30 mouse cellular contexts compared by ENCODE assay signal in genomic region chr1:181064648-181065047, GRCm38 (mm10). TPM values are rescaled to one million over a fixed set of nuclear protein-coding genes. Genes with fewer than 3 reads are reported as not detected.
DNase-seq lines count a peak whose midpoint lies in the region; ATAC-seq and TF ChIP-seq lines count a peak whose summit lies in the region.
"Had no signal": no experiment of that assay in that cellular context is flagged by ENCODE, and none has a peak within 500 bp of the region (broad histone marks: within the 10 kb centered on the region; RNA-seq: fewer than 3 reads in every experiment).

No protein-coding gene starts in this region.

- no peaks in the 10 kb centered on the region for H3K79me2 ChIP-seq in MEL (ENCODE audit: control insufficient read depth, insufficient read depth, low read length, poor library complexity)

- H3K4me1 ChIP-seq in embryonic facial prominence, embryonic 14.5 days (ENCODE audit: control insufficient read depth, insufficient read depth, low read length), result no peaks in the 10 kb centered on the region
- peaks cover 7% of the 10 kb centered on the region; the same call in 1 of the 2 replicates for H3K4me1 ChIP-seq in embryonic facial prominence, embryonic 10.5 days
- peaks cover 8 to 32% of the 10 kb centered on the region in 2 experiments for H3K4me1 ChIP-seq in MEL (ENCODE audit: control insufficient read depth in 1 of 2, insufficient read depth in 2 of 2, low read length in 2 of 2)
- no peaks in the 10 kb centered on the region for H3K4me1 ChIP-seq in intestine, embryonic 16.5 days (ENCODE audit: control insufficient read depth, insufficient read depth, low read length)
- H3K4me1 ChIP-seq in kidney, embryonic 16.5 days (ENCODE audit: insufficient read depth, low read length), result no peaks in the 10 kb centered on the region
- H3K4me1 ChIP-seq: forebrain, embryonic 15.5 days; limb, embryonic 12.5 days had no signal

- H3K9me3 ChIP-seq in embryonic facial prominence, embryonic 14.5 days (ENCODE audit: control insufficient read depth, low read length), result no peaks in the 10 kb centered on the region
- H3K9me3 ChIP-seq in embryonic facial prominence, embryonic 10.5 days, result no peaks in the 10 kb centered on the region
- no peaks in the 10 kb centered on the region for H3K9me3 ChIP-seq in MEL (replicated peaks; ENCODE audit: insufficient read depth, low read length)
- no peaks in the 10 kb centered on the region for H3K9me3 ChIP-seq in intestine, embryonic 16.5 days (ENCODE audit: control insufficient read depth, low read length)
- H3K9me3 ChIP-seq in kidney, embryonic 16.5 days (ENCODE audit: low read length), result 0 out of 2 replicates have a peak, but pooled peaks cover 4% of the 10 kb centered on the region
- H3K9me3 ChIP-seq: forebrain, embryonic 15.5 days; G1E; heart, embryonic 13.5 days; limb, embryonic 12.5 days had no signal

- no peak for ATAC-seq in embryonic facial prominence, embryonic 14.5 days (ENCODE audit: low read depth)
- no peak for ATAC-seq in intestine, embryonic 16.5 days
- no peak for ATAC-seq in kidney, embryonic 16.5 days (ENCODE audit: low FRiP score, low TSS enrichment)
- ATAC-seq: forebrain, embryonic 15.5 days had no signal

- peak in 1 of 2 experiments; percentile 38; a peak in 1 of 4 replicates for TF ChIP-seq EP300 in MEL (IDR thresholded peaks at IDR 0.05; ENCODE audit: low read depth in 1 of 2, low read length in 2 of 2)

- no peaks in the 10 kb centered on the region for H3K27me3 ChIP-seq in embryonic facial prominence, embryonic 14.5 days (replicated peaks; ENCODE audit: control insufficient read depth, insufficient read depth, low read length)
- H3K27me3 ChIP-seq in embryonic facial prominence, embryonic 10.5 days (replicated peaks; ENCODE audit: low read depth, poor library complexity, severe bottlenecking), result no peaks in the 10 kb centered on the region
- H3K27me3 ChIP-seq in MEL (ENCODE audit: control insufficient read depth in 1 of 2, insufficient read depth in 2 of 2, low read length in 2 of 2), result no peaks in the 10 kb centered on the region
- no peaks in the 10 kb centered on the region for H3K27me3 ChIP-seq in intestine, embryonic 16.5 days (replicated peaks; ENCODE audit: control insufficient read depth, insufficient read depth, low read length)
- H3K27me3 ChIP-seq in kidney, embryonic 16.5 days (ENCODE audit: insufficient read depth, low read length), result no peaks in the 10 kb centered on the region
- H3K27me3 ChIP-seq: CH12.LX; forebrain, embryonic 15.5 days; heart, embryonic 13.5 days; limb, embryonic 12.5 days had no signal

- H3K4me2 ChIP-seq in embryonic facial prominence, embryonic 14.5 days (ENCODE audit: low read depth, low read length), result no peak overlapping the region
- no peak overlapping the region for H3K4me2 ChIP-seq in intestine, embryonic 16.5 days (ENCODE audit: low read depth, low read length)
- H3K4me2 ChIP-seq in kidney, embryonic 16.5 days (replicated peaks; ENCODE audit: low read depth, low read length), result no peak overlapping the region
- H3K4me2 ChIP-seq: forebrain, embryonic 15.5 days; heart, embryonic 13.5 days; hindbrain, embryonic 14.5 days; limb, embryonic 12.5 days had no signal

- no peak overlapping the region for H3K4me3 ChIP-seq in embryonic facial prominence, embryonic 14.5 days (ENCODE audit: low read depth, low read length)
- H3K4me3 ChIP-seq in embryonic facial prominence, embryonic 10.5 days, result no peak overlapping the region
- H3K4me3 ChIP-seq in MEL (ENCODE audit: control insufficient read depth in 1 of 2, insufficient read depth in 1 of 2, low read depth in 2 of 2, low read length in 2 of 2), result no peak overlapping the region
- no peak overlapping the region for H3K4me3 ChIP-seq in intestine, embryonic 16.5 days (ENCODE audit: low read length)
- no peak overlapping the region for H3K4me3 ChIP-seq in kidney, embryonic 16.5 days (ENCODE audit: low read length)
- H3K4me3 ChIP-seq: forebrain, embryonic 15.5 days; heart, embryonic 13.5 days; limb, embryonic 12.5 days had no signal

- no peak overlapping the region for H3K27ac ChIP-seq in embryonic facial prominence, embryonic 14.5 days (replicated peaks; ENCODE audit: low read depth, low read length)
- no peak overlapping the region for H3K27ac ChIP-seq in embryonic facial prominence, embryonic 10.5 days (replicated peaks)
- H3K27ac ChIP-seq in MEL (ENCODE audit: control insufficient read depth, low read depth, low read length), result no peak overlapping the region
- no peak overlapping the region for H3K27ac ChIP-seq in intestine, embryonic 16.5 days (ENCODE audit: low read length)
- H3K27ac ChIP-seq in kidney, embryonic 16.5 days (ENCODE audit: low read length), result no peak overlapping the region
- H3K27ac ChIP-seq: forebrain, embryonic 15.5 days; heart, embryonic 13.5 days; hindbrain, embryonic 14.5 days; limb, embryonic 12.5 days; liver, embryonic 14.5 days had no signal

- H3K9ac ChIP-seq in embryonic facial prominence, embryonic 14.5 days (ENCODE audit: low read depth, low read length), result no peak overlapping the region
- no peak overlapping the region for H3K9ac ChIP-seq in MEL (ENCODE audit: control insufficient read depth, low read depth, low read length, poor library complexity, severe bottlenecking)
- H3K9ac ChIP-seq in intestine, embryonic 16.5 days (ENCODE audit: low read depth, low read length), result no peak overlapping the region
- no peak overlapping the region for H3K9ac ChIP-seq in kidney, embryonic 16.5 days (replicated peaks; ENCODE audit: low read length)
- H3K9ac ChIP-seq: forebrain, embryonic 15.5 days; heart, embryonic 13.5 days; hindbrain, embryonic 14.5 days; limb, embryonic 12.5 days; liver, embryonic 14.5 days had no signal

- no peak for TF ChIP-seq RAD21 in MEL (IDR thresholded peaks at IDR 0.05; ENCODE audit: low read depth, low read length)

- no peak for TF ChIP-seq CTCF in MEL (IDR thresholded peaks at IDR 0.05 in 2 of 3, conservative IDR thresholded peaks at IDR 0.05 in 1 of 3; ENCODE audit: control insufficient read depth in 1 of 3, insufficient read depth in 1 of 3, low read depth in 2 of 3, low read length in 3 of 3, poor library complexity in 1 of 3, severe bottlenecking in 1 of 3)
- TF ChIP-seq CTCF in brain, embryonic 14.5 days (IDR thresholded peaks at IDR 0.05; ENCODE audit: borderline replicate concordance, extremely low read depth, insufficient read depth, insufficient read length), result no peak

- WGBS in embryonic facial prominence, embryonic 14.5 days, result 76% methylated on average over 6 of the region's 6 CpGs
- 83% methylated on average over 6 of the region's 6 CpGs for WGBS in embryonic facial prominence, embryonic 10.5 days
- WGBS in intestine, embryonic 16.5 days, result 74% methylated on average over 6 of the region's 6 CpGs
- 69% methylated on average over 6 of the region's 6 CpGs for WGBS in kidney, embryonic 16.5 days

- peak; percentile 17 for DNase-seq in embryonic facial prominence, embryonic 14.5 days (ENCODE audit: low spot score)
- DNase-seq in embryonic facial prominence, embryonic 10.5 days (ENCODE audit: low spot score), result no peak
- peak; percentile 53 for DNase-seq in MEL (ENCODE audit: low read depth, low spot score)
- peak; percentile 2 for DNase-seq in brain, embryonic 14.5 days (ENCODE audit: low read depth)
- peak; percentile 30 to 55 for DNase-seq in cerebellum, postnatal 25 days
- DNase-seq: adrenal gland, adult 2 months; B cell, adult 2 months; gastrocnemius, postnatal 10 days; heart, adult 18-20 months; heart, postnatal 14 days; kidney, adult 9 months; kidney, postnatal 25 days; layer of hippocampus, postnatal 36 days; lung, postnatal 4 days; thymus, postnatal 14 days had no signal

- no peaks in the 10 kb centered on the region for H3K36me3 ChIP-seq in embryonic facial prominence, embryonic 14.5 days (ENCODE audit: control insufficient read depth, insufficient read depth, low read length)
- no peaks in the 10 kb centered on the region for H3K36me3 ChIP-seq in embryonic facial prominence, embryonic 10.5 days (replicated peaks)
- peaks cover 0 to 30% of the 10 kb centered on the region in 2 experiments; a peak in 2 of 4 replicates for H3K36me3 ChIP-seq in MEL (ENCODE audit: control insufficient read depth in 1 of 2, insufficient read depth in 2 of 2, low read length in 2 of 2)
- H3K36me3 ChIP-seq in intestine, embryonic 16.5 days (ENCODE audit: control insufficient read depth, insufficient read depth, low read length), result no peaks in the 10 kb centered on the region
- no peaks in the 10 kb centered on the region for H3K36me3 ChIP-seq in kidney, embryonic 16.5 days (ENCODE audit: insufficient read depth, low read length)
- H3K36me3 ChIP-seq: forebrain, embryonic 15.5 days; G1E; heart, embryonic 13.5 days; limb, embryonic 12.5 days had no signal

- TF ChIP-seq POLR2A in MEL (IDR thresholded peaks at IDR 0.05; ENCODE audit: control insufficient read depth in 1 of 2, insufficient read depth in 1 of 2, low read depth in 1 of 2, low read length in 2 of 2, poor library complexity in 1 of 2), result no peak
- no peak for TF ChIP-seq POLR2A in brain, embryonic 14.5 days (IDR thresholded peaks at IDR 0.05; ENCODE audit: borderline replicate concordance, extremely low read depth, insufficient read depth, insufficient read length, poor library complexity, severe bottlenecking)

TF ChIP-seq in MEL, 35 proteins besides CTCF, POLR2A, EP300 and RAD21 (continues in another document):
- TF ChIP-seq ETS1 (IDR thresholded peaks at IDR 0.05; ENCODE audit: low read depth, low read length), result peak; percentile 97

RNA-seq across cellular contexts. Expression of gene 9130409I23Rik, which starts 13.6 kb away (rescaled TPM):
- not detected in 2 replicates for polyA plus RNA-seq in embryonic facial prominence, embryonic 14.5 days (2014; fragmentation: Nextera tagmentation; extraction: Ambion mirVana)
- not detected in 2 replicates for polyA plus RNA-seq in embryonic facial prominence, embryonic 10.5 days (2016; fragmentation: Nextera tagmentation; extraction: Ambion mirVana)
- total RNA-seq in MEL (2012; rRNA removed), result not detected in 2 replicates
- not detected for polyA plus RNA-seq in MEL (2012; ENCODE audit: insufficient read depth in 1 of 2, insufficient read length in 2 of 2, low read depth in 1 of 2, low replicate concordance in 2 of 2, missing spikeins in 1 of 2)
- polyA plus RNA-seq in brain, embryonic 14.5 days (2012; rRNA removed), result not detected in 2 replicates
- not detected in 2 replicates for polyA plus RNA-seq in intestine, embryonic 16.5 days (2015; fragmentation: Nextera tagmentation; extraction: Ambion mirVana)
- 0.09 TPM in 1 of 2 replicates, not detected in the other for polyA plus RNA-seq in kidney, embryonic 16.5 days (2015; fragmentation: Nextera tagmentation; extraction: Ambion mirVana)
- total RNA-seq: adrenal gland, adult 2 months; CH12.LX; gastrocnemius, postnatal 10 days; heart, adult 18-20 months; heart, postnatal 14 days; layer of hippocampus, postnatal 36 days; left cerebral cortex, postnatal 10 days; midbrain, postnatal 0 days had no signal
- polyA plus RNA-seq: adrenal gland, adult 2 months; G1E; heart, embryonic 13.5 days; hindbrain, embryonic 14.5 days; intestine, embryonic 14.5 days; limb, embryonic 12.5 days; lung, embryonic 16.5 days; midbrain, postnatal 0 days; neural tube, embryonic 14.5 days; testis, adult 2 months had no signal

RNA-seq across cellular contexts. Expression of gene Ephx1, which starts 43.9 kb away (rescaled TPM):
- polyA plus RNA-seq in embryonic facial prominence, embryonic 14.5 days (2014; fragmentation: Nextera tagmentation; extraction: Ambion mirVana), result 13.1 and 15.4 TPM in 2 replicates
- polyA plus RNA-seq in embryonic facial prominence, embryonic 10.5 days (2016; fragmentation: Nextera tagmentation; extraction: Ambion mirVana), result 0.41 and 0.46 TPM in 2 replicates
- total RNA-seq in MEL (2012; rRNA removed), result 0.15 and 0.23 TPM in 2 replicates
- under 1 TPM in 1 of 2 experiments, not detected in 1; 0.39 TPM for polyA plus RNA-seq in MEL (2012; ENCODE audit: insufficient read depth in 1 of 2, insufficient read length in 2 of 2, low read depth in 1 of 2, low replicate concordance in 2 of 2, missing spikeins in 1 of 2)
- 2.8 and 5.1 TPM in 2 replicates for polyA plus RNA-seq in brain, embryonic 14.5 days (2012; rRNA removed)
- 3.3 and 4.4 TPM in 2 replicates for polyA plus RNA-seq in intestine, embryonic 16.5 days (2015; fragmentation: Nextera tagmentation; extraction: Ambion mirVana)
- polyA plus RNA-seq in kidney, embryonic 16.5 days (2015; fragmentation: Nextera tagmentation; extraction: Ambion mirVana), result 7.1 and 8.3 TPM in 2 replicates
- total RNA-seq: G1E had no signal
- polyA plus RNA-seq: G1E had no signal
